Mouse (Mus musculus) small intestine, adult 2 months (tissue): Measurements from ENCODE around the gene Mettl16.

ENCODE experiments used
- CTCF ChIP-seq: fragments of 200-500 bp; IDR thresholded peaks from 2 replicates; pipeline ENCODE4 v1.5.1; 2012; ENCODE audit warnings: low read depth, mild to moderate bottlenecking, control low read depth, inconsistent platforms, low read length, moderate library complexity, mixed read lengths; ENCODE audit not compliant: insufficient replicate concordance, insufficient read length; ENCODE audit errors: extremely low read depth
- POLR2A ChIP-seq: fragments of 200-500 bp; IDR thresholded peaks from 2 replicates; pipeline ENCODE4 v1.6.1; 2012; ENCODE audit warnings: low read depth, mild to moderate bottlenecking, control low read depth, inconsistent platforms, low read length, moderate library complexity

DNA sequence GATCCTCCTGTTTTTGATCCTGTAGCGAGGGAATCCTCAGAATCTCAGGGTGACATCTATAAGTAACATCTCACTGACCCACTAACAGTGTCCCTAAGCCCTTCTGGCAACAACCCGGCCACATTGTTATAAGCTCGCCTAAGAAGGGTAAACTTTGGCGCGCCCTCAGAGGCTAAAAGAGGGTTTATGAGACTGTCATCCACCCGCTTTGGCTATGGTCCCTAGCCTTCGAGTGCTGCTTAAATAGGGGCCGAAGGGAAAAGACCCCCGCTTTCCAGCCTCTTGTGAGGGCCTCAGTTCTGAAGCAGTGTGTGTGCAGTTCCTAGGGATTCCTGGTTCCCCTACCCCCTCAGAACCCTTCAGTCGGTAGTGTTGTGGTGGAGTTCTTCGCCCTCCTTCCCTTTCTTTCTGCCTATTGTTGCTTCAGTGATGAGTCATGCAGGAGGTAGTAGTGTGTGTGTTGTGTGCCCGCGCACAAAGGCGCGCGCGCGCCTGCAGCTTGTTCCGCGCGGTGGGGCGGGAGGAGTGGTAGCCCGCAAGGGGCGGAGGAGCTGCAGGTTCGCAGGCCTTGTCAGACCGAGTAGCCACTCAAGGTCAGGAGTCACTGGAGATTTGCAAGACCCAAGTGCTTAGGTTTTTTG is 62.0 kb downstream of the Mettl16 start:
- TF ChIP-seq POLR2A (no peak), CTCF (no peak)
